Mouse (Mus musculus) cerebellum, adult 2 months (tissue): ENCODE measurements around the gene Gm6904.
"Not testable (repeated sequence)": the region's sequence is repeated elsewhere in the genome, so short reads cannot be mapped to it uniquely, and the experiment has no call there.

Experiments used
- CTCF ChIP-seq: fragments of 200-500 bp; IDR thresholded peaks from 2 replicates; pipeline ENCODE4 v1.5.1; 2011; ENCODE audit warnings: low read depth, mild to moderate bottlenecking, control low read depth, low read length, moderate library complexity, borderline replicate concordance; ENCODE audit not compliant: insufficient read depth
- POLR2A ChIP-seq: fragments of 200-500 bp; IDR thresholded peaks from 2 replicates; pipeline ENCODE4 v1.6.1; 2011; ENCODE audit warnings: low read length, control low read depth, borderline replicate concordance; ENCODE audit not compliant: insufficient read depth

DNA sequence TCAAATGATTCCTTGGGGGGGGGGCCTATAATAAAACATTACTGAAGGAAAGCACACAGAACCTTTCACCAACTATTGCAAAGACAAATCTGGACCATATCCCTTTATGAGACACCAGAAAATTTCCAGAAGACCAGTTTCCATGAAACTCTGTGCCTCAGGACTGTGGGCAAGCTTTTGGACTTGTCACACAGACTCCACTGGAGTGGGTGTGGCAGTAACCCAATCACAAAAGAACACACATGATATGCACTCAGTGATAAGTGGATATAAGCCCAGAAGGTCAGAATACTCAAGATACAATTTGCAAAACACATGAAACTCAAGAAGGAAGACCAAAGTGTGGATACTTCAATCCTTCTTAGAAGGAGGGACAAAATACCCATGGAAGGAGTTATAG, 31.8 kb upstream of the Gm6904 start:
- not testable (repeated sequence) for TF ChIP-seq POLR2A, CTCF
